Mouse (Mus musculus) stomach, postnatal 0 days (tissue): ENCODE measurements around the gene Dlg2.

Experiments used
- CTCF ChIP-seq: IDR thresholded peaks from 2 replicates; pipeline ENCODE4 v1.5.1; 2016; ENCODE audit warnings: antibody characterized with exemption, low read depth, mild to moderate bottlenecking, moderate library complexity
- EP300 ChIP-seq: optimal IDR thresholded peaks from 2 replicates; pipeline ENCODE3; 2016; ENCODE audit warnings: antibody characterized with exemption

- no peak for TF ChIP-seq CTCF
- no peak for TF ChIP-seq EP300
These were observed 154.1 kb downstream of the Dlg2 start for GRCm38 (mm10) chr7:90630546-90630945.
